In genomic region chr2:167605178-167605794, GRCm38 (mm10) we compare ENCODE assay signal across 7 mouse cellular contexts. TPM values are rescaled to one million over a fixed set of nuclear protein-coding genes. Genes with fewer than 3 reads are reported as not detected.
DNase-seq lines count a peak whose midpoint lies in the region; ATAC-seq lines count a peak whose summit lies in the region.

No protein-coding gene starts in this region.

- H3K4me1 ChIP-seq in intestine, embryonic 16.5 days (ENCODE audit: control insufficient read depth, insufficient read depth, low read length) = peaks cover 2% of the 10 kb centered on the region; the same call in 1 of the 2 replicates
- H3K4me1 ChIP-seq in midbrain, embryonic 11.5 days (ENCODE audit: control insufficient read depth, insufficient read depth, low read length) = no peaks in the 10 kb centered on the region

- H3K4me3 ChIP-seq in intestine, embryonic 16.5 days (ENCODE audit: low read length) = no peak overlapping the region
- H3K4me3 ChIP-seq in midbrain, embryonic 11.5 days (ENCODE audit: low read depth, low read length) = no peak overlapping the region

- 26% methylated on average over 11 of the region's 11 CpGs for WGBS in intestine, embryonic 16.5 days
- WGBS in midbrain, embryonic 11.5 days = 31% methylated on average over 11 of the region's 11 CpGs

- DNase-seq in adrenal gland, adult 18-20 months (ENCODE audit: low spot score in 2 of 2) = peak; percentile 91
- peak; percentile 91 for DNase-seq in embryo, embryonic 11 days
- DNase-seq in gastrocnemius, postnatal 4 days (ENCODE audit: low spot score in 2 of 2) = peak; percentile 82 to 90
- DNase-seq in left cerebral cortex, postnatal 25 days (ENCODE audit: low spot score in 2 of 2) = peak; percentile 87 to 88
- DNase-seq in midbrain, embryonic 11.5 days (ENCODE audit: low spot score, missing footprints) = peak; percentile 97
- DNase-seq in skeletal muscle tissue, adult 2 months (ENCODE audit: low read depth, low spot score) = peak; percentile 91

- intact Hi-C loops in left cerebral cortex, postnatal 25 days (cut with DNase I) = loop anchor here (1.0 kb wide), 2 partner anchors 68 to 73 kb away; no protein-coding TSS in a partner anchor

- no peak overlapping the region for H3K27ac ChIP-seq in intestine, embryonic 16.5 days (ENCODE audit: low read length)
- H3K27ac ChIP-seq in midbrain, embryonic 11.5 days (ENCODE audit: low read depth, low read length) = no peak overlapping the region

- no peak overlapping the region for H3K9ac ChIP-seq in intestine, embryonic 16.5 days (ENCODE audit: low read depth, low read length)
- H3K9ac ChIP-seq in midbrain, embryonic 11.5 days (ENCODE audit: low read length) = no peak overlapping the region

- H3K9me3 ChIP-seq in intestine, embryonic 16.5 days (ENCODE audit: control insufficient read depth, low read length) = no peaks in the 10 kb centered on the region
- H3K9me3 ChIP-seq in midbrain, embryonic 11.5 days (ENCODE audit: control insufficient read depth, low read length) = no peaks in the 10 kb centered on the region

- no peak overlapping the region for H3K4me2 ChIP-seq in intestine, embryonic 16.5 days (ENCODE audit: low read depth, low read length)
- no peak overlapping the region for H3K4me2 ChIP-seq in midbrain, embryonic 11.5 days

- H3K27me3 ChIP-seq in intestine, embryonic 16.5 days (replicated peaks; ENCODE audit: control insufficient read depth, insufficient read depth, low read length) = no peaks in the 10 kb centered on the region
- no peaks in the 10 kb centered on the region for H3K27me3 ChIP-seq in midbrain, embryonic 11.5 days (ENCODE audit: control insufficient read depth, insufficient read depth, low read length)

- peak; percentile 86 for ATAC-seq in intestine, embryonic 16.5 days
- ATAC-seq in midbrain, embryonic 11.5 days (ENCODE audit: low FRiP score) = peak; percentile 65

- H3K36me3 ChIP-seq in intestine, embryonic 16.5 days (ENCODE audit: control insufficient read depth, insufficient read depth, low read length) = peaks cover 6% of the 10 kb centered on the region; the same call in 1 of the 2 replicates
- H3K36me3 ChIP-seq in midbrain, embryonic 11.5 days (ENCODE audit: control insufficient read depth, insufficient read depth, low read length) = peaks cover 6% of the 10 kb centered on the region

RNA-seq across cellular contexts. Expression of gene Ube2v1, which starts 26.6 kb away (rescaled TPM):
- 100 to 1,000 TPM; 184 to 195 TPM for total RNA-seq in adrenal gland, adult 18-20 months (2021)
- 100 to 1,000 TPM; 183 to 193 TPM for total RNA-seq in gastrocnemius, postnatal 4 days (2021)
- 273 and 293 TPM in 2 replicates for polyA plus RNA-seq in intestine, embryonic 16.5 days (2015; fragmentation: Nextera tagmentation; extraction: Ambion mirVana)
- total RNA-seq in left cerebral cortex, postnatal 25 days (2021) = 100 to 1,000 TPM; 254 to 264 TPM
- 252 and 273 TPM in 2 replicates for polyA plus RNA-seq in midbrain, embryonic 11.5 days (2014; fragmentation: Nextera tagmentation; extraction: Ambion mirVana)

RNA-seq across cellular contexts. Expression of gene Gm20431, which starts 56.0 kb away (rescaled TPM):
- 10 to 100 TPM; 11.6 to 15.2 TPM for total RNA-seq in adrenal gland, adult 18-20 months (2021)
- 10 to 100 TPM; 20.3 to 22.9 TPM for total RNA-seq in gastrocnemius, postnatal 4 days (2021)
- polyA plus RNA-seq in intestine, embryonic 16.5 days (2015; fragmentation: Nextera tagmentation; extraction: Ambion mirVana) = 2.0 and 3.2 TPM in 2 replicates
- 10 to 100 TPM; 43.9 to 47.8 TPM for total RNA-seq in left cerebral cortex, postnatal 25 days (2021)
- polyA plus RNA-seq in midbrain, embryonic 11.5 days (2014; fragmentation: Nextera tagmentation; extraction: Ambion mirVana) = 5.8 and 5.9 TPM in 2 replicates
